In the genomic region with DNA sequence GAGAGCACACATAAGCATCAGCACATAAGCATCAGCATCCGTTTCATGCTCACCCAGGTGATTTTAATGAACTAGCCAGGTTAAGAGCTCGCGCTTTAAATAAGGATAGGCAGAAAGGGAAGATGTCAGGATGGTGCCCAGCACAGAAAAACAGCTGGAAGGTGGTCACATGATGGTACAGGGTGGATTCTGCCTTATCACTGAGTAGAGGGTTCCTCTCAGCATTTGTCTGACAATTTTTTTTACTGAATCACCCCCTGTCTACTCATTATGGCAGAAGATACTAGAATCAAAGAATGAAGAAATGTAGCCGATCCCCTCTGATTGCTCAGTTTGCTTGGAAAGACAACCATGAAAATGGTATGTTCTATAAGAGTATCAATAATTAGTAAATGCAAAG, we compare ENCODE assay signal across 35 mouse cellular contexts.
"Had no signal": no experiment of that assay in that cellular context is flagged by ENCODE, and none has a peak within 500 bp of the region (broad histone marks: within the 10 kb centered on the region; RNA-seq: fewer than 3 reads in every experiment).

No protein-coding gene starts in this region.

- DNase-seq: heart, postnatal 10 days; heart, postnatal 14 days; heart, postnatal 36 days; heart, postnatal 4 days; kidney, adult 11 months; kidney, adult 18-20 months; kidney, adult 2 months; kidney, adult 8-10 months; kidney, adult 9 months; kidney, postnatal 10 days; kidney, postnatal 14 days; kidney, postnatal 36 days; kidney, postnatal 4 days; layer of hippocampus, adult 9-11 months; layer of hippocampus, postnatal 36 days had no signal

- H3K4me2 ChIP-seq: heart, embryonic 11.5 days; heart, embryonic 12.5 days; heart, embryonic 13.5 days; heart, embryonic 15.5 days; hindbrain, embryonic 12.5 days; hindbrain, embryonic 13.5 days; hindbrain, embryonic 14.5 days; hindbrain, embryonic 15.5 days; intestine, embryonic 15.5 days; kidney, embryonic 15.5 days had no signal

- H3K4me3 ChIP-seq: heart, embryonic 10.5 days; heart, embryonic 12.5 days; heart, embryonic 13.5 days; heart, embryonic 15.5 days; hindbrain, embryonic 10.5 days; hindbrain, embryonic 12.5 days; hindbrain, embryonic 13.5 days; hindbrain, embryonic 15.5 days; intestine, embryonic 15.5 days; kidney, embryonic 15.5 days; layer of hippocampus, adult 2 months; left cerebral cortex, adult 2 months had no signal

- H3K4me1 ChIP-seq: hindbrain, embryonic 10.5 days; hindbrain, embryonic 12.5 days; hindbrain, embryonic 15.5 days had no signal

- H3K27me3 ChIP-seq: heart, embryonic 12.5 days; heart, embryonic 13.5 days; heart, embryonic 15.5 days; hindbrain, embryonic 12.5 days; hindbrain, embryonic 13.5 days; hindbrain, embryonic 15.5 days; intestine, embryonic 15.5 days; kidney, embryonic 15.5 days had no signal

- H3K9me3 ChIP-seq: heart, embryonic 10.5 days; heart, embryonic 13.5 days; heart, embryonic 15.5 days; hindbrain, embryonic 12.5 days; hindbrain, embryonic 15.5 days; intestine, embryonic 15.5 days; kidney, embryonic 15.5 days had no signal

- H3K27ac ChIP-seq: heart, embryonic 10.5 days; heart, embryonic 13.5 days; heart, embryonic 15.5 days; hindbrain, embryonic 12.5 days; hindbrain, embryonic 13.5 days; hindbrain, embryonic 14.5 days; hindbrain, embryonic 15.5 days; hindbrain, postnatal 0 days; intestine, embryonic 15.5 days; kidney, embryonic 15.5 days; kidney, postnatal 0 days; layer of hippocampus, adult 2 months; left cerebral cortex, adult 2 months had no signal

- H3K36me3 ChIP-seq: heart, embryonic 10.5 days; heart, embryonic 15.5 days; hindbrain, embryonic 10.5 days; hindbrain, embryonic 12.5 days; hindbrain, embryonic 13.5 days; hindbrain, embryonic 15.5 days; intestine, embryonic 15.5 days; kidney, embryonic 15.5 days had no signal

- ATAC-seq: hindbrain, embryonic 16.5 days; hindbrain, postnatal 0 days; inflammation-experienced regulatory T-cells, adult 6 months; intestine, embryonic 15.5 days; intestine, embryonic 16.5 days; intestine, postnatal 0 days had no signal

- H3K9ac ChIP-seq: heart, embryonic 12.5 days; heart, embryonic 13.5 days; heart, embryonic 15.5 days; hindbrain, embryonic 12.5 days; hindbrain, embryonic 13.5 days; hindbrain, embryonic 14.5 days; hindbrain, embryonic 15.5 days; intestine, embryonic 15.5 days; kidney, embryonic 15.5 days had no signal
